Comparison of ENCODE assay signal across 37 mouse cellular contexts in genomic region chr8:111653524-111653923, GRCm38 (mm10). TPM values are rescaled to one million over a fixed set of nuclear protein-coding genes. Genes with fewer than 3 reads are reported as not detected.
"Had no signal": no experiment of that assay in that cellular context is flagged by ENCODE, and none has a peak within 500 bp of the region (broad histone marks: within the 10 kb centered on the region; RNA-seq: fewer than 3 reads in every experiment).

No protein-coding gene starts in this region.

- DNase-seq: left cerebral cortex, postnatal 4 days; liver; liver, embryonic 13.5 days; liver, postnatal 0 days; lung, adult 18-20 months; lung, adult 2 months; lung, embryonic 14.5 days; lung, postnatal 10 days; lung, postnatal 14 days; lung, postnatal 36 days; lung, postnatal 4 days; midbrain, embryonic 14.5 days had no signal

- H3K36me3 ChIP-seq: limb, embryonic 15.5 days; liver, embryonic 12.5 days; liver, embryonic 13.5 days; lung, embryonic 15.5 days; midbrain, embryonic 12.5 days; midbrain, embryonic 13.5 days; midbrain, embryonic 15.5 days; neural tube, embryonic 12.5 days had no signal

- H3K27ac ChIP-seq: limb, embryonic 10.5 days; limb, embryonic 12.5 days; limb, embryonic 13.5 days; limb, embryonic 15.5 days; liver, embryonic 12.5 days; liver, embryonic 13.5 days; liver, embryonic 14.5 days; liver, embryonic 15.5 days; lung, embryonic 15.5 days; macrophage; midbrain, embryonic 10.5 days; midbrain, embryonic 12.5 days; midbrain, embryonic 13.5 days; midbrain, embryonic 15.5 days; neural tube, embryonic 12.5 days; neural tube, embryonic 13.5 days had no signal

- H3K4me2 ChIP-seq: limb, embryonic 12.5 days; limb, embryonic 13.5 days; limb, embryonic 15.5 days; liver, embryonic 11.5 days; liver, embryonic 12.5 days; liver, embryonic 13.5 days; liver, embryonic 15.5 days; lung, embryonic 14.5 days; lung, embryonic 15.5 days; midbrain, embryonic 11.5 days; midbrain, embryonic 12.5 days; midbrain, embryonic 13.5 days; midbrain, embryonic 15.5 days; neural tube, embryonic 12.5 days; neural tube, embryonic 13.5 days had no signal

- H3K4me3 ChIP-seq: limb, embryonic 10.5 days; limb, embryonic 12.5 days; limb, embryonic 13.5 days; limb, embryonic 15.5 days; liver, embryonic 12.5 days; liver, embryonic 13.5 days; liver, embryonic 15.5 days; lung, embryonic 15.5 days; megakaryocyte, embryonic 14.5 days; midbrain, embryonic 10.5 days; midbrain, embryonic 12.5 days; midbrain, embryonic 13.5 days; midbrain, embryonic 15.5 days; myocyte; neural tube, embryonic 12.5 days; neural tube, embryonic 13.5 days had no signal

- ATAC-seq: liver, embryonic 12.5 days; liver, postnatal 0 days; lung, postnatal 0 days; midbrain, embryonic 13.5 days; midbrain, embryonic 15.5 days; midbrain, embryonic 16.5 days had no signal

- H3K9ac ChIP-seq: limb, embryonic 12.5 days; limb, embryonic 13.5 days; limb, embryonic 15.5 days; liver, embryonic 12.5 days; liver, embryonic 13.5 days; liver, embryonic 14.5 days; liver, embryonic 15.5 days; liver, postnatal 0 days; lung, embryonic 14.5 days; lung, embryonic 15.5 days; midbrain, embryonic 12.5 days; midbrain, embryonic 13.5 days; midbrain, embryonic 15.5 days; neural tube, embryonic 12.5 days; neural tube, embryonic 13.5 days had no signal

- H3K9me3 ChIP-seq: limb, embryonic 10.5 days; limb, embryonic 12.5 days; limb, embryonic 13.5 days; limb, embryonic 15.5 days; liver, embryonic 12.5 days; liver, embryonic 13.5 days; liver, embryonic 15.5 days; lung, embryonic 15.5 days; midbrain, embryonic 12.5 days; midbrain, embryonic 13.5 days; midbrain, embryonic 15.5 days; neural tube, embryonic 12.5 days had no signal

- H3K4me1 ChIP-seq: lung, embryonic 15.5 days; midbrain, embryonic 15.5 days had no signal

- H3K27me3 ChIP-seq: limb, embryonic 12.5 days; limb, embryonic 13.5 days; limb, embryonic 15.5 days; liver, embryonic 12.5 days; liver, embryonic 13.5 days; liver, embryonic 15.5 days; lung, embryonic 15.5 days; midbrain, embryonic 12.5 days; midbrain, embryonic 13.5 days; midbrain, embryonic 15.5 days; neural tube, embryonic 12.5 days; neural tube, embryonic 13.5 days had no signal

RNA-seq across cellular contexts. Expression of gene Ctrb1, which starts 37.3 kb away (rescaled TPM):
- polyA plus RNA-seq: limb, embryonic 10.5 days; limb, embryonic 11.5 days; limb, embryonic 12.5 days; liver, embryonic 11.5 days; liver, embryonic 12.5 days; lung, embryonic 14.5 days; lung, embryonic 16.5 days; lung, postnatal 0 days; macrophage; midbrain, embryonic 10.5 days; midbrain, embryonic 11.5 days; midbrain, embryonic 12.5 days; midbrain, embryonic 14.5 days; midbrain, embryonic 16.5 days; midbrain, postnatal 0 days; neural tube, embryonic 11.5 days; neural tube, embryonic 12.5 days; neural tube, embryonic 13.5 days had no signal
